Mouse (Mus musculus) left cerebral cortex, adult 2 months (tissue): ENCODE measurements at regions not wholly inside any gene's neighbourhood (a gene's known extent, or its start where the extent isn't known, plus 50 kb on each side); places are given as distances from the start of the nearest gene placed in this dataset.
A peak's percentile ranks its signal among the peaks of the same experiment; 100 is the strongest.

ENCODE experiments used
- DNase-seq, 2 experiments: peaks; one replicate each; pipeline ENCODE4 v3.0.0; 2021 to 2022; ENCODE audit warnings: low spot score in 2 of 2, mixed read lengths in 1 of 2; ENCODE audit errors: extremely low spot score in 1 of 2
- H3K27ac ChIP-seq: fragments of 200-600 bp; 2 replicates; pipeline ENCODE4 v1.8.1; 2022
- H3K4me3 ChIP-seq: fragments of 200-600 bp; 2 replicates; pipeline ENCODE4 v1.8.1; 2022
- CTCF ChIP-seq: fragments of 200-600 bp; IDR thresholded peaks from 2 replicates; pipeline ENCODE4 v1.8.1; 2022; ENCODE audit warnings: antibody characterized with exemption, mild to moderate bottlenecking, moderate library complexity
- intact Hi-C: fragments of 180-260 bp; cut with DNase I; formaldehyde crosslinking; loops from one replicate; pipeline ENCODE4 v1.15.1; 2025

GRCm38 (mm10) chr3:38357905-38358491 is 126.6 kb downstream of the Ankrd50 start:
- no peak overlapping the region for H3K27ac ChIP-seq
- intact Hi-C loops: no loop called here

GRCm38 (mm10) chr3:38344283-38344682 is 140.4 kb downstream of the Ankrd50 start:
- Histone ChIP-seq H3K4me3 (no peak overlapping the region), H3K27ac (no peak overlapping the region)
- DNase-seq: no peak
- intact Hi-C loops: no loop called here
- TF ChIP-seq CTCF: no peak

More at GRCm38 (mm10) chr3:38357905-38358491, 126.6 kb downstream of the Ankrd50 start:
- DNase-seq: no peak
- no peak overlapping the region for H3K4me3 ChIP-seq
- TF ChIP-seq CTCF: no peak

- intact Hi-C loops: no loop called here
- H3K4me3 ChIP-seq: no peak overlapping the region
- no peak overlapping the region for H3K27ac ChIP-seq
- peak in 1 of 2 experiments; percentile 14 for DNase-seq
- no peak for TF ChIP-seq CTCF
These were observed 143.0 kb downstream of the Ankrd50 start for GRCm38 (mm10) chr3:38341666-38342065.

- intact Hi-C loops: no loop called here
- H3K27ac ChIP-seq: no peak overlapping the region
- TF ChIP-seq CTCF: no peak
- no peak overlapping the region for H3K4me3 ChIP-seq
- no peak for DNase-seq
These were observed 151.2 kb downstream of the Ankrd50 start for GRCm38 (mm10) chr3:38333321-38333910.

- Histone ChIP-seq H3K4me3 (no peak overlapping the region), H3K27ac (no peak overlapping the region)
- no peak for DNase-seq
- TF ChIP-seq CTCF: no peak
- intact Hi-C loops: no loop called here
These were observed 153.5 kb downstream of the Ankrd50 start for GRCm38 (mm10) chr3:38331169-38331568.

- no peak for TF ChIP-seq CTCF
- no peak overlapping the region for H3K4me3 ChIP-seq
- no peak overlapping the region for H3K27ac ChIP-seq
- peak in 1 of 2 experiments; percentile 15 for DNase-seq
- intact Hi-C loops: loop anchor here (2.0 to 5.0 kb wide), 2 partner anchors 120 to 380 kb away; no protein-coding TSS in a partner anchor
These were observed 157.4 kb downstream of the Ankrd50 start for GRCm38 (mm10) chr3:38327286-38327685.

- no peak for TF ChIP-seq CTCF
- intact Hi-C loops: loop anchor here (2.0 to 5.0 kb wide), 2 partner anchors 121 to 381 kb away; no protein-coding TSS in a partner anchor
These were observed 158.4 kb downstream of the Ankrd50 start for GRCm38 (mm10) chr3:38326211-38326610.

GRCm38 (mm10) chr3:38324663-38325062 is 160.0 kb downstream of the Ankrd50 start:
- intact Hi-C loops: loop anchor here (5.0 kb wide), 1 partner anchor 383 kb away; no protein-coding TSS in a partner anchor
- H3K4me3 ChIP-seq: no peak overlapping the region
- H3K27ac ChIP-seq: no peak overlapping the region
- no peak for TF ChIP-seq CTCF
- DNase-seq: no peak

More at GRCm38 (mm10) chr3:38326211-38326610, 158.4 kb downstream of the Ankrd50 start:
- no peak overlapping the region for H3K4me3 ChIP-seq
- no peak for DNase-seq
- H3K27ac ChIP-seq: no peak overlapping the region

- TF ChIP-seq CTCF: no peak
- intact Hi-C loops: no loop called here
- DNase-seq: no peak
- Histone ChIP-seq H3K27ac (no peak overlapping the region), H3K4me3 (no peak overlapping the region)
These were observed 162.2 kb downstream of the Ankrd50 start for GRCm38 (mm10) chr3:38322426-38322825.

GRCm38 (mm10) chr3:38321620-38322019 is 163.0 kb downstream of the Ankrd50 start:
- Histone ChIP-seq H3K27ac (no peak overlapping the region), H3K4me3 (no peak overlapping the region)
- TF ChIP-seq CTCF: no peak
- DNase-seq: no peak
- intact Hi-C loops: no loop called here

GRCm38 (mm10) chr3:38320998-38321397 is 163.6 kb downstream of the Ankrd50 start:
- no peak for TF ChIP-seq CTCF
- no peak overlapping the region for H3K27ac ChIP-seq
- no peak overlapping the region for H3K4me3 ChIP-seq
- intact Hi-C loops: no loop called here
- DNase-seq: no peak

GRCm38 (mm10) chr3:38312834-38313233 is 171.8 kb downstream of the Ankrd50 start:
- TF ChIP-seq CTCF: no peak
- H3K27ac ChIP-seq: no peak overlapping the region
- no peak overlapping the region for H3K4me3 ChIP-seq
- intact Hi-C loops: no loop called here
- DNase-seq: no peak

GRCm38 (mm10) chr3:38312121-38312520 is 172.5 kb downstream of the Ankrd50 start:
- intact Hi-C loops: no loop called here
- Histone ChIP-seq H3K27ac (no peak overlapping the region), H3K4me3 (no peak overlapping the region)
- no peak for TF ChIP-seq CTCF
- DNase-seq: no peak
